Mouse (Mus musculus): ENCODE measurements at regions not wholly inside any gene's neighbourhood (a gene's known extent, or its start where the extent isn't known, plus 50 kb on each side); places are given as distances from the start of the nearest gene placed in this dataset.
A peak's percentile ranks its signal among the peaks of the same experiment; 100 is the strongest.

DNA sequence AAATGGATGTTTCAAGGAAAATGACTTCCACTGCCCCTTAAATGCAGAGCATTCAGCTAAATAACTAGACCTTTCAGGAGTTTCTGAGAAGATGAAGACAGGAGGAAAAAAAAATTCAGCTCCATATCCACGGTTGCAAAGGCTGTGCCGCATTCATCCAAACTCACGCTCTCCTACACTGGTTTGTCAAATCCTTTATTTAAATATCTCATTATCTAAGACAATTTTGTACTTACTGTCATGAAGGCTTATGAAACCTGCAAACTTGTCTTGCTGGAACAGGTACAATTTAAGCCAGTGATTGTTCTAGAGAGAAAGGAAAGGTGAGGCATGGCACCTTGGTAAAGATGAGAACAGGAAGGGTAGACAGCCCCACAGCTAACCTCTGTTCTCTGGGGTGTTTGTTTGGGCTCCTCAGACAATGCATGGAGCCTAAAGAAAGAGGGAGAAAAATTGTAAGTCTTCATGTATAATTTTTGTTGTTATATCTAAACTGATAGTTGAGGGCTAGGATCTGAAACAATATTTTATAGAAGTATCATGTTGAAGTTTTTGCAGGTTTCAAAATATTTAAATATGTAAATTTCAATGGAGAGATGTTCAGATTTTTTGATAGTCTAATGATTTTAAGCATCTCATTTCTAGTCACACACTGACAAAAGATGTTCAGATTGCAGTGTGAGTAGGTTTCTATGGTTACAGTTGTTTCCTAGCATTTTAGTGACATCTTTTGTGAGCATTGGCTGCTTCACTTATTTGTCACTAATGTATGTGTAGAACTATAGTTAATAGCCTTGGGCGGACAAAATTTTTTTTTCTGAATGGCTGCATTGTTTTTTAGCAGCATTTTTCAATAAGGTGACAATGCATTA is 321.2 kb upstream of the Prkd1 start:
- Histone ChIP-seq H3K36me3 (no peaks in the 10 kb centered on the region), H3K9me3 (no peaks in the 10 kb centered on the region), H3K4me2 (replicated peaks) (no peak overlapping the region), H3K9ac (no peak overlapping the region), H3K4me1 (no peaks in the 10 kb centered on the region), H3K4me3 (no peak overlapping the region), H3K27ac (no peak overlapping the region), H3K27me3 (no peaks in the 10 kb centered on the region)
- WGBS, result 74% methylated on average over 4 of the region's 4 CpGs
- no peak for ATAC-seq (ENCODE audit: insufficient number of reproducible peaks, insufficient read depth, low FRiP score, low TSS enrichment)

DNA sequence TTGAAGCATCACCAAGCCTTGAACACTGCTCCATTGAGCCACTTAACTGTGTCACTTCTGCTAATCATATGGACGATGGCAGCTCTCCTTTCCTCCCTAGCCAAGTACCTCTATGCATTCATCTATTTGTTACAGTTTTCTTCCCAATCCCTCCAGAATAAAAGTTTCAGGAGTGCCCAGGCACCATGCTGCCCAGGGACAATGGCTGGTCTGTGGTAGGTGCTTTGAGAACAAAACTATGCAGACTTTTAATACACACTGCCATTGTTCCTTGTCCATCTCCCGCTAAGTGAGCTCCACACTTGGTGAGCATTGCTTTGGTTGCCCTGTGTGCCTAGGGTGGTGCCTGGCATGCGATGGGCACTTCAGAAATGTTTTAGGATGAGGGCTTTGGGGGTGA is 320.5 kb upstream of the Prkd1 start:
- Histone ChIP-seq H3K27me3 (no peaks in the 10 kb centered on the region), H3K4me3 (no peak overlapping the region), H3K36me3 (no peaks in the 10 kb centered on the region), H3K27ac (no peak overlapping the region), H3K4me1 (no peaks in the 10 kb centered on the region), H3K9ac (no peak overlapping the region), H3K9me3 (no peaks in the 10 kb centered on the region), H3K4me2 (replicated peaks) (no peak overlapping the region)
- ATAC-seq (ENCODE audit: insufficient number of reproducible peaks, insufficient read depth, low FRiP score, low TSS enrichment), result no peak
- WGBS, result 31% methylated on average over 3 of the region's 3 CpGs

DNA sequence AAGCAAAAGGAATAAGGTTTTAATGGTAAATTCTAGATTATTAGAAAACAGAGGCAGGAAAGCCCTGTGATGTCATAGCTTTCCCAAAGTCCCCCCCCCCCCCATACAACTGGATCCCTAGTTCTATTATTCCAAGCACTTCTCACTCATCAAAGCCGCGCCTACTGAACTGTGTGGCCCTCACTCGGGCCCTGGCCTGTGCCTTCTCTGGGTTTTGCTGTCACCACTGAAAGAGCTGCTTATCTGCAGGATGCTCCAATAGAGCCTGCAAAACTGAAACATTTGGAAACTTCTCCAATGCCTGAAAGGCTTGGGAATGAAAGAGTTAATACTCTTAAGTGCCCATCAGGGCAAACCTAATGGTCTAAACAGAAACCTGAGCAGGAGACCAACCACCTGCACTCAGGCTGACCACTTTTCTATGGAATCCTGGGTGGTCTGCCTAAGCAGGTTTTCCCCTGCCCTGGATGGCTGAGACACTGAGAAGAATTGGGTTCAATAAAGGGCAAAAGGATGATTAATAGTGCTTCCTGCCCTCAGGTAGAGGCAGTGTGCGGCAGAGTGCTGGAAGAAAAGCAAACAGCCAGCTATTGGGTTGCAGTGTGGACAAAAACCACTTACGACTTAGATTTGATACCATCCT is 318.4 kb upstream of the Prkd1 start:
- no peak overlapping the region for H3K4me2 ChIP-seq (replicated peaks)
- H3K9me3 ChIP-seq, result no peaks in the 10 kb centered on the region
- no peak overlapping the region for H3K4me3 ChIP-seq
- H3K36me3 ChIP-seq, result no peaks in the 10 kb centered on the region
- H3K4me1 ChIP-seq, result no peaks in the 10 kb centered on the region
- no peaks in the 10 kb centered on the region for H3K27me3 ChIP-seq
- ATAC-seq (ENCODE audit: insufficient number of reproducible peaks, insufficient read depth, low FRiP score, low TSS enrichment), result no peak
- whole genome bisulfite sequencing, result 45% methylated on average over 5 of the region's 5 CpGs
- no peak overlapping the region for H3K9ac ChIP-seq
- no peak overlapping the region for H3K27ac ChIP-seq

DNA sequence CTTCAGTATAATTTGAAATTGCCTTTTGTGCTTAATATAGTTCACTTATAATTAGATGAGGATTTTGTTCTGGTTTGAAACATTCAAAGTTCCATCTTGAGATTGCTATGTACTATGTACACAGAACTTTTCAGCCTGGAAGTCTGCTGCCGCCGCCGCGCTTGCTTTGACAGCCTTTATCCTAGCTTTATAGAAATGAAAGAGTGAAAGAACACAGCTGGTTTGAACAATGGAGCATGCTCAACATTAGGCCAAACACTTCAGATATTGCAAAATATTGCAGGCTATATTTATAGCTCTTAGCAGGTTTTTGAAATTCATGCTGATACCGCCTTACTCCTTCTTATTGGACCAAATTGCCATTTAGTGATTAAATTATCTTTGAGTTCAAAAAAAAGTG is 305.1 kb upstream of the Prkd1 start:
- Histone ChIP-seq H3K4me2 (replicated peaks) (no peak overlapping the region), H3K27ac (no peak overlapping the region), H3K27me3 (no peaks in the 10 kb centered on the region), H3K36me3 (no peaks in the 10 kb centered on the region), H3K4me3 (no peak overlapping the region), H3K4me1 (no peaks in the 10 kb centered on the region), H3K9me3 (no peaks in the 10 kb centered on the region), H3K9ac (no peak overlapping the region)
- WGBS, result 94% methylated on average over 5 of the region's 5 CpGs
- ATAC-seq (ENCODE audit: insufficient number of reproducible peaks, insufficient read depth, low FRiP score, low TSS enrichment), result no peak

DNA sequence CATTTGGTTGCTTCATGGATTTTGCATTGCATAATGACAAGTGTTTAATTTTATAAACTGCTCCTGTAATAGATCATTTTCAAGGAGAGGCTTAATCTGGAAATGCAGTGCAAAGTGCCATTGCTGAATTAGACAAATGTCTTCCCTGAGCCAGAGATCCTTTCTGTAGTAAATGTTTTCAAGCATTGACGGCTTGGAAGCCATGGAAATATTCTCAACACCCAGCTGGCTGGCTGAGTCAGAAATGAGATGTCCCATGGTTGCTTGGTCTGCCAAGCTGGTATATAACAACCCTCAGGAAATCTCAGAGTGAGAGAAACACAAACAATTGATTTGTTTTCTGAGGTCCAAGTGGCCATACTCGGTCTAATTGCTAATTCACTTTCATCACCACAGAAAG is 298.1 kb upstream of the Prkd1 start:
- H3K4me3 ChIP-seq, result no peak overlapping the region
- WGBS, result 67% methylated on average over 2 of the region's 2 CpGs
- H3K9me3 ChIP-seq, result no peaks in the 10 kb centered on the region
- no peaks in the 10 kb centered on the region for H3K27me3 ChIP-seq
- no peaks in the 10 kb centered on the region for H3K4me1 ChIP-seq
- H3K9ac ChIP-seq, result no peak overlapping the region
- H3K36me3 ChIP-seq, result no peaks in the 10 kb centered on the region
- no peak for ATAC-seq (ENCODE audit: insufficient number of reproducible peaks, insufficient read depth, low FRiP score, low TSS enrichment)
- H3K4me2 ChIP-seq (replicated peaks), result no peak overlapping the region
- no peak overlapping the region for H3K27ac ChIP-seq

DNA sequence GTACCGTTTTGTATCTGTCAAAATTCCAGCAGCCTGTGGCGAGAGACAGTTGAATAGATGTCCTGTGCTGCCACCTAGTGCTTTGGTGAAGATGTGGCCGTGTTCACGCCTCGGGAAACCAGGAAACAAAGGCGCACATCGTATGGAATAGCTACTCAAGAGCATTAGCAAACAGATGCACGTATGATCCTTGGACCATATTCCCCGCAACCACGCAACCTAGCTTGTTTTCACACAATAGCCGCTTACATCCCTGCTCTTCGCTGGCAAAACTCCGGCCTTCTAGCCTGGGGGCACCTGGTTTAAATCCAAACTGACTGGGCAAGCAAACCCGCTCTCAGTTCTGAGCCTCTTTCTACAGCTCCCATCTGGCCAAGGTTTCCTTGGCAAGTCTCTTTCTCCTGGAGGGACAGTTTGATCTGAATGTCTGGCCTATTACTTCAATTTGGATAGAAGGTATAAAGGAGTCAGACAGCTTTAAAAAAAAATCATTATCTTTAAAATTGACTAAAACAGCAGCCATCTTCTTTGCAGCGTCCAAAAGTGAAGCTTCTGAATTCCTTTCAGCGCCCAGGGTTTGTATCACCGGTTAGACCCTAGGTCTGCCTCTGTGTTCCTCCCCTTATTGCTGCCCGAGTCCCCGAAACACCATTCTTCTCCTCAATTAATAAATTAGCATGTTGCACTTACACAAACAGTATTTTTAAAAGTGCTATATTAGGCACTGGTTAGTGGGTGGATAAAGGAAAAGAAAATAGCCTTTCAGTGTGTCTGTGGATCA is 295.0 kb upstream of the Prkd1 start:
- no peaks in the 10 kb centered on the region for H3K27me3 ChIP-seq
- no peaks in the 10 kb centered on the region for H3K36me3 ChIP-seq
- H3K4me3 ChIP-seq, result peak overlapping the region; percentile 32
- ATAC-seq (ENCODE audit: insufficient number of reproducible peaks, insufficient read depth, low FRiP score, low TSS enrichment), result 0 out of 2 replicates have a peak, but pooled peaks have one; percentile 41
- peak overlapping the region; percentile 60 for H3K4me2 ChIP-seq (replicated peaks)
- H3K9ac ChIP-seq, result peak overlapping the region; percentile 61
- no peaks in the 10 kb centered on the region for H3K9me3 ChIP-seq
- no peak overlapping the region for H3K27ac ChIP-seq
- 23% methylated on average over 19 of the region's 19 CpGs for WGBS
- no peaks in the 10 kb centered on the region for H3K4me1 ChIP-seq

DNA sequence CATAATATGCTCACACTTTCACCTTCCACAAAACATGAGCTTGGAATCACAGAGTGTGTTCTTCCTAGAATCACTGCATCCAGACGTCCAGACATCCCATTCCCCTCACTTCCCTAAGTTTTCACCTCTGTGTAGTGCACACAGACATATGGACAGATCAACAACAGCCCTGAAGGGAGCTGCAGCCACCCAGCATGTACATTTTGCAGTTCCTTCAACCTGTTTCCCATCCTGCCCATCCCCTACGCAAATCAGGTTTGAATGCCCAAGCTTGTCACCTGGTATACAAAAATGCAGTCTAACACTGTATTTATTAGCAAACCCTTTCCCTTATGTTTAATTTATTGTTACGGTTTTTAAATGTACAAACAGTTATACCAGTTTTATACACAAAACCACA is 294.4 kb upstream of the Prkd1 start:
- no peak for ATAC-seq (ENCODE audit: insufficient number of reproducible peaks, insufficient read depth, low FRiP score, low TSS enrichment)
- no peaks in the 10 kb centered on the region for H3K4me1 ChIP-seq
- H3K4me2 ChIP-seq (replicated peaks), result no peak overlapping the region
- no peaks in the 10 kb centered on the region for H3K27me3 ChIP-seq
- H3K36me3 ChIP-seq, result no peaks in the 10 kb centered on the region
- 44% methylated on average over 3 of the region's 3 CpGs for WGBS
- no peak overlapping the region for H3K9ac ChIP-seq
- H3K4me3 ChIP-seq, result no peak overlapping the region
- H3K27ac ChIP-seq, result no peak overlapping the region
- no peaks in the 10 kb centered on the region for H3K9me3 ChIP-seq

DNA sequence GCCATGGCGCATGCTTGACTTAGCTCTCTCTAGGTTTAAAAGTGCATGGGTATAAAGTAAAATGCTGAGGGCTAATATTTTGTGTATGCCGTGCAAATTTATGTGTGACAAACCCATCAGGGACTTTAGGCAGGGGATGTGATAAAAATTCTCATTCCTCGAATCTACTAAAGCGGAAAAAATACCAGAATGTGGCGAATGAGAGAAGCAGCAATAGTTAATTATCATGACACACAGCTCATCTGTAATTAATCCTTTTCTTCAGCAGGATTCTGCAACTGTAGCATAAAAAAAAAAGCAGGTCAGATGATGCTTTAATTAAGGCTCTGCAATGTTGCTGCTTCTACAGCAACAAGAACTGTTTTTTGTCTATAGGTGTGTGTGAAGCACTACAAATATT is 286.6 kb upstream of the Prkd1 start:
- no peaks in the 10 kb centered on the region for H3K4me1 ChIP-seq
- H3K9me3 ChIP-seq, result no peaks in the 10 kb centered on the region
- ATAC-seq (ENCODE audit: insufficient number of reproducible peaks, insufficient read depth, low FRiP score, low TSS enrichment), result no peak
- no peak overlapping the region for H3K4me2 ChIP-seq (replicated peaks)
- H3K27me3 ChIP-seq, result no peaks in the 10 kb centered on the region
- H3K9ac ChIP-seq, result no peak overlapping the region
- WGBS, result 83% methylated on average over 5 of the region's 5 CpGs
- no peak overlapping the region for H3K27ac ChIP-seq
- H3K36me3 ChIP-seq, result no peaks in the 10 kb centered on the region
- H3K4me3 ChIP-seq, result no peak overlapping the region

DNA sequence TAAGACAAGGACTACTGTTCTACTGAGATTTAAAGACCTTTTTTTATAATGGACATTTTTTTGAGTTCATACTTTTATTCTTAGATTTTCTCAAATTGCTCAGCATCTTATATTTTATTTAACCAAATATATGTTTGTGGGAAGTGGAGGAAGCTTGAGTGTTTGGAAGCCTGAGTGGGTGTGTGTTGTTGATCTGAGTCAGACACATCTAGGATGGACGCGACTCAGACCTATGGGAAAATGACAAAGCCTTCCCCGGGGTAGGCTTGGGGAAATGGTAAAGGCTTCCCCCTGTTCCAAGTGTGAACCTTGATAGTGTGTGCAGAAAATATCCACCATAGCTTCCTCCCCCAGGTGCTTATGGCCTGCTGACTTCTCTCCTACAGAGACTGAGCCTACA is 283.6 kb upstream of the Prkd1 start:
- Histone ChIP-seq H3K9me3 (no peaks in the 10 kb centered on the region), H3K4me3 (no peak overlapping the region), H3K9ac (no peak overlapping the region), H3K27ac (no peak overlapping the region), H3K36me3 (no peaks in the 10 kb centered on the region), H3K27me3 (no peaks in the 10 kb centered on the region), H3K4me2 (replicated peaks) (no peak overlapping the region), H3K4me1 (no peaks in the 10 kb centered on the region)
- 97% methylated on average over 3 of the region's 3 CpGs for WGBS
- ATAC-seq (ENCODE audit: insufficient number of reproducible peaks, insufficient read depth, low FRiP score, low TSS enrichment), result no peak

DNA sequence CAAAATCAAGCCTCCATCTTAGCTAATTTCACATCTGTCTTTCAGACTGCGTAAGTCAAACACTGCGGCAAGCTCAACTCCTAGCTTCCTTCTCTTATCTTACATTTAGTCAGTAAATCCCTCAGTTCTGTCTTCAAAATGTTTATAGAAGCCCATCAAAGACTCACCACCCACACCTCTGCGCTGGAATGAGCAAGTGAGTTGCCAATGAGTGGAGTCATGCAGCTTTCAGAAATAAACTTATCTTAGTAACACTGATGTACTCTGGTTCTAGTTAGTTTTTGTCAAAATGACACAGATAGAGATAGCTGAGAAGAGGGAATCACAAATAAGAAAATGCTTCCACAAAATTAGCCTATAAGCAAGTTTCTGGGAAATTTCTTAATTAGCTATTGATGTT is 280.7 kb upstream of the Prkd1 start:
- no peak for ATAC-seq (ENCODE audit: insufficient number of reproducible peaks, insufficient read depth, low FRiP score, low TSS enrichment)
- H3K4me1 ChIP-seq, result no peaks in the 10 kb centered on the region
- H3K4me3 ChIP-seq, result no peak overlapping the region
- WGBS, result 87% methylated on average over 3 of the region's 3 CpGs
- no peaks in the 10 kb centered on the region for H3K36me3 ChIP-seq
- H3K9me3 ChIP-seq, result no peaks in the 10 kb centered on the region
- no peak overlapping the region for H3K9ac ChIP-seq
- no peak overlapping the region for H3K4me2 ChIP-seq (replicated peaks)
- no peak overlapping the region for H3K27ac ChIP-seq
- H3K27me3 ChIP-seq, result no peaks in the 10 kb centered on the region

DNA sequence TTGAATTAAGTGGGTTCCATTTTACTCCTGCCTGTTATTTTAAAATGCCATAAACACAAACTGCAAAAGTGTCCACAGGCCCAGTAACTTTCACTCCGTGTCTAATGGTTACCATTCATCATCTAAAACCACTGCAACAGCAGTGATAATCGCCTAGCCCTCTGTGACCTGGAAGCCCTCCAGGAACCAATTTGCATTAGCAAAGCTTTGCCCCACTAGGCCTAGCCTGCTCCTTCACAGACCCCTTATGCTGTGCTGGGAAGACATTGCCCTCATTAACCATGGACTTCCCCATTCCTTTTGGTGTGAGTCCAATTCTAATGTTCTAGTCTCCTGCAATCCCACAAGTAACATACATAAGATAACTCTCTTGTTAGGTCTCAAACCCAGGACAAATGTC is 277.3 kb upstream of the Prkd1 start:
- no peaks in the 10 kb centered on the region for H3K36me3 ChIP-seq
- no peak overlapping the region for H3K9ac ChIP-seq
- no peak for ATAC-seq (ENCODE audit: insufficient number of reproducible peaks, insufficient read depth, low FRiP score, low TSS enrichment)
- no peaks in the 10 kb centered on the region for H3K9me3 ChIP-seq
- no peak overlapping the region for H3K4me2 ChIP-seq (replicated peaks)
- H3K27ac ChIP-seq, result no peak overlapping the region
- no peaks in the 10 kb centered on the region for H3K4me1 ChIP-seq
- H3K27me3 ChIP-seq, result no peaks in the 10 kb centered on the region
- WGBS, result 29% methylated on average over 2 of the region's 2 CpGs
- H3K4me3 ChIP-seq, result no peak overlapping the region

DNA sequence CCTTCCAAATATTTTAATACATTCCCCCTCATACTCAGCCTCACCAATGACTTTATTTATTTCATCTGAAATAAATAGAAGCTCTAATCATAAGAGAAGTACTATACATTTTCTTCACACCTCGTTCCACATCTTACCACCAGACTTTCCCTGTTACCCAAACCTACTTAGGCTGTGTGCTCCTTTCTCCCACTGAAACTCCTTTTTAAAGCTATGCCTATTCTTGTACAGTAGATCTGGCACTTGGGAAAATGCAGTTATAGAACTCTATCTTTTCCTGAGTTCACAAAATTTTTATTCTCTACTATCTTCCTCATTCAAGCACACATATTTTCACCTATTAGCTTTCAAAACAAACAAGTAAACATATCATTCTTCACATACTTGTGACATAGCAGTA is 272.8 kb upstream of the Prkd1 start:
- Histone ChIP-seq H3K4me2 (replicated peaks) (no peak overlapping the region), H3K4me3 (no peak overlapping the region), H3K9me3 (0 out of 2 replicates have a peak, but pooled peaks cover 3% of the 10 kb centered on the region), H3K4me1 (no peaks in the 10 kb centered on the region), H3K36me3 (no peaks in the 10 kb centered on the region), H3K27me3 (no peaks in the 10 kb centered on the region), H3K9ac (no peak overlapping the region), H3K27ac (no peak overlapping the region)
- ATAC-seq (ENCODE audit: insufficient number of reproducible peaks, insufficient read depth, low FRiP score, low TSS enrichment), result no peak
- 84% methylated on average over 1 of the region's 1 CpGs for WGBS
